Mouse (Mus musculus): ENCODE results near the gene Gpr153. TPM values are rescaled to one million over a fixed set of nuclear protein-coding genes. Genes with fewer than 3 reads are reported as not detected.

The Gpr153 gene
- polyA plus RNA-seq, 1 experiment = 40.0 TPM

DNA sequence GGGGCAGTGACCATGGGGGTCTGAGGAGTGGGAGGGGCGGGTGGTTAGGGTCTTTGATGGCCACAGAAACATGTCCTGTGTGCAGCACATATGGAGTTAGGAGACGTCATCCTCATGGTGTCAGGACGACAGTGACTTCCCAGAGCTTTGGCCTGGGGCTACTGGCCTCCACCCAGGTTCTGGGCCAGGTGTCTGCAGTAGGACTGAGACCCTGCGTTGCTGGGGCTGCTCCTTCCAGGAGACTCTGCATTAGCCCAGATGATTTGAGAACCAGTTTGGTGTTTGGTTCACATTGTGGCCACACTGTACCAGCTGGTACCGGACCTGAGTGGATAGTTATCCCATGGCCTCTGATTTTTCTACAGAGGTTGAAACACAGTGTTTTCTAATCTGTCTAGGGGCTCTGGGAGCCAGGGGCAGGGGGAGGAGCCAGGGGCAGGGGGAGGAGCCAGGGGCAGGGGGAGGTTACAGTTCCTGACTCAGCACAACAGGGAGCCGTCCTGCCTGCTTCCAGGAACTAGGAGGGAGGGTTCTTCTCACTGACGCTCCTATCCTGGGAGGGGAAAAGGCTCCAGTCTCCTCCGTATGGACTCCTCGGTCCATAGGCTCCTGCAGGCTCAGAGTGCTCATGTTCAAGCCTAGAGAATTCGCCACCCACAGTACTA, 10.4 kb upstream of the Gpr153 start:
- Histone ChIP-seq H3K4me3 (replicated peaks; ENCODE audit: extremely low read depth, low read depth, low read length) (no peak overlapping the region), H3K4me1 (ENCODE audit: control insufficient read depth, insufficient read depth, low read length) (peaks cover 4% of the 10 kb centered on the region; the same call in 1 of the 2 replicates)
- TF ChIP-seq CTCF (IDR thresholded peaks at IDR 0.05; ENCODE audit: insufficient read depth, low read length) (no peak), POLR2A (IDR thresholded peaks at IDR 0.05; ENCODE audit: borderline replicate concordance, extremely low read depth, low read depth, low read length) (no peak)
- DNase-seq = no peak
- 55% methylated on average over 10 of the region's 10 CpGs for WGBS

DNA sequence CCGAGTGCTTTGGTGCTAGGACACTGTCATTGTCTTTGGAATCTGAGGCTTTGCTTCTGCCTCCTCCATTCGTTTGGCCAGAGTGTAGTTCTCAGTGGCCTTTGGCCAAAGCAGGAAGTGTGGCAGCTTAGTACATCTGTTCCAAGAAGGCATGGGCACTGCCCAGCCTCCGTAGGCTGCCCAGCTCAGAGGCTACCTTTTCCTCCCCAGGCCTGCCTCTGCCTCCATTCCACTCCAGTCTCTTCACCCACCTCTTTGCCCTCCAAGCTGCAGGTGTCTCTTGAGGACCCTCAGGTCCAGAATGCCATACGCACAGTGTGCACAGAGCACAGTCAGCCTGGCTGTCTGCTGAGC, 9.9 kb upstream of the Gpr153 start:
- WGBS = 51% methylated on average over 4 of the region's 4 CpGs
- Histone ChIP-seq H3K4me1 (ENCODE audit: control insufficient read depth, insufficient read depth, low read length) (peaks cover 4% of the 10 kb centered on the region; the same call in 1 of the 2 replicates), H3K4me3 (replicated peaks; ENCODE audit: extremely low read depth, low read depth, low read length) (no peak overlapping the region)
- no peak for TF ChIP-seq POLR2A (IDR thresholded peaks at IDR 0.05; ENCODE audit: borderline replicate concordance, extremely low read depth, low read depth, low read length)
- DNase-seq = no peak

DNA sequence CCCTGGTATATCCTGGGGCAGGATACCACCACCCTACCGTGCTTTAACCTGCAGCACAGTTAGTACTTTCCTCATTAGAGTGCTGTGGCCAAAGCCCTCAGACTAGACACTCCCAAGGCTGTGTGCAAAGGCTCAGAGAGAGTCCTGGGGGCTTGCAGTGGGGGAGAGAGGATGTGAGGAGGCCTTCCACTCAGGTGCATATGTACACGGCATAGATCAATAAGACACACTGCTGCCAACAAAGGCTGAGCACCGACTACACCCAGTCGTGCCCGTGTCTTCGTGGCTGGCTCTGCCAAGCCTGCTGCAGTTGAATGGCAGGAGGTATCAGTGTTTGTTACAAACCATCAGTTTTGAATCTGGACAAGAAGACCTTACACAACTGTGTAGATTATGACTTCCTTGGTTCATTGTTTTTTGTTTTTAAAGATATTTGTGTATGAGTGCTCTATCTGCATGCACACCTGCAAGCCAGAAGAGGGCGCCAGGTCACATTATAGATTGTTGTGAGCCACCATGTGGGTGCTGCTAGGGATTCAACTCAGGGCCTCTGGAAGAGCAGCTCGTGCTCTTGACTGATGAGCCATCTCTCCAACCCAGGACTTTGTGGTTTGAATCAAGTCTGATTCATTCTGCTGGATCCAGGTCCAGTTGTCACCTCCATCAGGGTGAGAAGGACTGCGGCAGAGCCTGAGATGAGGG, 9.0 kb upstream of the Gpr153 start:
- no peak for DNase-seq
- WGBS = 92% methylated on average over 9 of the region's 9 CpGs
- H3K4me1 ChIP-seq (ENCODE audit: control insufficient read depth, insufficient read depth, low read length) = peaks cover 4% of the 10 kb centered on the region; the same call in 1 of the 2 replicates
- TF ChIP-seq POLR2A (IDR thresholded peaks at IDR 0.05; ENCODE audit: borderline replicate concordance, extremely low read depth, low read depth, low read length) (no peak), CTCF (IDR thresholded peaks at IDR 0.05; ENCODE audit: insufficient read depth, low read length) (0 out of 2 replicates have a peak, but pooled peaks have one; percentile 16)
- H3K4me3 ChIP-seq (replicated peaks; ENCODE audit: extremely low read depth, low read depth, low read length) = no peak overlapping the region

DNA sequence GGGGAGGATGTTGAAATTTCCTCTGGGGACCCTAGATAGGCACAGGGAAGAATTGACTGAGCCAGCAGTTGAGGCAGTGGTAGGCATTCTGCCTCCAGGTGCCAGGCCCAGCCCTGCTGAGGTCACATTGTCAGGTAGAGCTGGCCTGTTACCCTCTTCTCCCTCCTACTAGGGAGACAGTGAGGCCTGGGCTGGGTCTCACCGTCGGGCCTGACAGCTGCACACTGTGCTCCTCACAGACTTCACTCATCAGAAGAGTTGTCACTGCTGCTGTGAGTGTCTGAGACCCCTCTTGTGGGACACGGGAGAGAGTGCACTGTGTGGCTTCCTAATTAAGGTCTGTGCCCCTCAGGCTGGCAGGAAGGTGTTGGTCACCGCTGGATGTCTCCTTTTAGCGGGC, 8.2 kb upstream of the Gpr153 start:
- Histone ChIP-seq H3K4me3 (replicated peaks; ENCODE audit: extremely low read depth, low read depth, low read length) (no peak overlapping the region), H3K4me1 (ENCODE audit: control insufficient read depth, insufficient read depth, low read length) (peaks cover 4% of the 10 kb centered on the region; the same call in 1 of the 2 replicates)
- no peak for DNase-seq
- 65% methylated on average over 5 of the region's 5 CpGs for WGBS
- no peak for TF ChIP-seq CTCF (IDR thresholded peaks at IDR 0.05; ENCODE audit: insufficient read depth, low read length)
- no peak for TF ChIP-seq POLR2A (IDR thresholded peaks at IDR 0.05; ENCODE audit: borderline replicate concordance, extremely low read depth, low read depth, low read length)

DNA sequence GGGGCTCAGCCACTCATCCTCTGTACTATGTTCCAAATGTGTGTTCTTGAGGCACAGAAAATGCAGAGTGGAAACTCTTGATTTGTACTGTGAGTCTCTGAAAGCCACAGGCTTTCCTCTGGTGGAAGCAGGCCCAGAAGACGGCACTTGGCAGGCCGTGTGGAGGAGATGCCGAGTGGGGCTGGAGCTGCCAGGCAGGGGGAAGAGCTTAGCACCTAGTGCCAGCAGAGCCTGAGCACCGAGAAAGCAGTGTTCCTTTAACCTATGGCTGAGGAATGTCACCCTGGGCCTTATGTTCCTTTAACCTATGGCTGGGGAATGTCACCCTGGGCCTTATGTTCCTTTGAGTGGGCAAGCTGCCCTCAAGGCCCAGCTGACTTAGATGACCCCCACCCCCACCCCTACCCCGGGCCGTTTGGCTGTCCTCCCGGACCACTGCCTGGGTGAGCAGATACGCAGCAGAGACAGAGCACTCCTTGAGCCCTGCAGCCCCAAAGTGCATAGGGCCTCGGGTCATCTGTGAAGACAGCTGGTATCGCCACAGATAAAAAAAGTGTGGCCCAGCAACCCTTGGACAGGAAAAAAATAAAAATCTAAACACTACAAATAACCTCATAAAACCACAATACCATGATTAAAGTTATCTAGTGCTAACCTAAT, 7.7 kb upstream of the Gpr153 start:
- TF ChIP-seq POLR2A (IDR thresholded peaks at IDR 0.05; ENCODE audit: borderline replicate concordance, extremely low read depth, low read depth, low read length) = no peak
- TF ChIP-seq CTCF (IDR thresholded peaks at IDR 0.05; ENCODE audit: insufficient read depth, low read length) = no peak
- no peak for DNase-seq
- WGBS = 50% methylated on average over 10 of the region's 10 CpGs

DNA sequence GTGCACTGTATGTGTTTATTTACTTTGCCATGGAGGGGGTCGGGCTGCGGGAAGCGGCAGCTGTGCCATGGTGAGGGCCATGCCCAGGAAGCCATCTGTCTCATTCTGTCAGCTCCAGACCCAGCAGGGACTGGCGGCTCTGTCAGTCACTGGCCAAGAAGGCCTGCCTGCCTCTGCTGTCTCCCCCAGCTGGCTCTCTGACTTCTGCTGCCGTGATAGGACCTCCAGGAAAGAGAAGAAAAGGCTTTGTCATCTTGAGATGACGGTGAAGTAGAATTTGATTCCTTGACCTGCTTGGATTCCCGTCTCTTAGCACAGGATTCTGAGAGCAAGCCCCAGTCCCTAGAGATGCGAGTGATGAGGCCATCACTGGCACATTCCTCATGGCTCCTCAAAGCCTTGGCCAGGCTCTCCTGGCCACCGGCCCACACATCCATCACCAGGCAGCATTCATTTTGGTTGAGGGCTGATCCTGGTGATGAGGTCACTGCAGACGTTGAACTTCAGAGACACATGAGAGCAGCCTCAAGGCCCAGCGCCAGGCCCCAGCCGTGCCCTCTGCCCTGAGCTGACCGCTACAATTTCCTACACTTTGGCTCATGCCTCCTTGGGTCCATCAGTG, 6.2 kb upstream of the Gpr153 start:
- WGBS = 54% methylated on average over 13 of the region's 13 CpGs
- no peak for TF ChIP-seq POLR2A (IDR thresholded peaks at IDR 0.05; ENCODE audit: borderline replicate concordance, extremely low read depth, low read depth, low read length)
- no peak for TF ChIP-seq CTCF (IDR thresholded peaks at IDR 0.05; ENCODE audit: insufficient read depth, low read length)
- DNase-seq = peak; percentile 23
- Histone ChIP-seq H3K4me1 (ENCODE audit: control insufficient read depth, insufficient read depth, low read length) (peaks cover 4% of the 10 kb centered on the region; the same call in 1 of the 2 replicates), H3K4me3 (replicated peaks; ENCODE audit: extremely low read depth, low read depth, low read length) (no peak overlapping the region)

More for the DNA sequence above, 7.7 kb upstream of the Gpr153 start:
- Histone ChIP-seq H3K4me3 (replicated peaks; ENCODE audit: extremely low read depth, low read depth, low read length) (no peak overlapping the region), H3K4me1 (ENCODE audit: control insufficient read depth, insufficient read depth, low read length) (peaks cover 4% of the 10 kb centered on the region; the same call in 1 of the 2 replicates)

DNA sequence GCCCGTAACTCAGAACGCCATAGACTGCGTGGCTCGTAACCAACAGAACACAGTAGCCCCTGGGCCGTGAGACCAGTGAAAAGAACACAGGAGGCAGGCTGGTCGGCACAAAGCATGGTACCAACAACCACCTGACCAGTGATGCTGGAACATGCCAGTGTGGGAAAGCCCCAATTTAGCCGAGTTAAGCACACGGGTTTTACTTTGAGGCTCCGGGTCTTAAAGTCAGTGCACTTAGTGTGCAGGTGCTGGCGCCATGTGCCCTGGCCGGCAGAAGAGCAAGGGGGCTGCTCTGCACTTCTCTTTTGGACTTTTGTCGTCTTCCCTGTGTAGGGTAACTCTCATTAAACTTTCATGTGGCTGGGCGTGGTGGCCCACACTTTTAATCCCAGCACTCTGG, 4.1 kb upstream of the Gpr153 start:
- 94% methylated on average over 13 of the region's 13 CpGs for WGBS
- Histone ChIP-seq H3K4me3 (replicated peaks; ENCODE audit: extremely low read depth, low read depth, low read length) (no peak overlapping the region), H3K4me1 (ENCODE audit: control insufficient read depth, insufficient read depth, low read length) (no peaks in the 10 kb centered on the region)
- DNase-seq = no peak
- no peak for TF ChIP-seq CTCF (IDR thresholded peaks at IDR 0.05; ENCODE audit: insufficient read depth, low read length)
- no peak for TF ChIP-seq POLR2A (IDR thresholded peaks at IDR 0.05; ENCODE audit: borderline replicate concordance, extremely low read depth, low read depth, low read length)

DNA sequence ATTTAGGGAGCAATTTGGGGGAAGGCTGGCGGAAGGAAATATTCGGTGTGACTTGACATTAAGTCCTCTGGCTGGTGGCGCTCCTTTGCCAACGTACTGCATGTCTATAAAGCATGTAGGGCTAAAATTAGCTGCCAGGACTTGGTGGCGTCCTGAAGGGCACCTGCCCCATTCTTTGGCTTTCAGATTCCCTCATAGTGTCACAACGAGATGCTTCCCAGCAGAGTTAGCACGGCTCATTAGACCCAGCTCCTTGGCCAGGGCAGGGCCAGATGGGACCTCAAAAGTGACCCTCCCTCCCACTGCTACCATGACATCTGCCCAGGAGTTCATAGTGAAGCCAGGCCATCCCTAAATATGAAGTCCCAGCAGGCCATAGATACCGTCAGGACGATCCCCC, 3.4 kb upstream of the Gpr153 start:
- no peak for DNase-seq
- 89% methylated on average over 9 of the region's 9 CpGs for WGBS
- TF ChIP-seq POLR2A (IDR thresholded peaks at IDR 0.05; ENCODE audit: borderline replicate concordance, extremely low read depth, low read depth, low read length) (no peak), CTCF (IDR thresholded peaks at IDR 0.05; ENCODE audit: insufficient read depth, low read length) (no peak)

DNA sequence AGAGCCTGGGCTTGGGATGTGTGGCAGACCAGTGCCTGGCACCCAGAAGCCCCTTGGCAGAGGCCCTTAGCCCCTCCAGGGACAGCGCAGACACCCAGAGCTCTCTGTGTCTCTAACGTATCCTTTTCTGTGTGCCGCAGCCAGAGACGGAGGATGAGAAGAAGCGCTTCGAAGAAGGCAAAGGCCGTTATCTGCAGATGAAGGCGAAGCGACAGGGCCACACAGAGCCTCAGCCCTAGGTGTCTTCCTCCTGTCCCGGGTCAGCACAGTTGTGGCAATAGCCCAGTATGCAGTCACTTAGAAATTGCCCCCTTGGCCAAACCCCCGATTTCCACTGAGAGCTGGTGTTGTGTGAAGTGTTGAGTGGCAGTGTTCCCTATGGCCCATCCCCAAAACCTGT, 2.7 kb upstream of the Gpr153 start:
- H3K4me1 ChIP-seq (ENCODE audit: control insufficient read depth, insufficient read depth, low read length) = no peaks in the 10 kb centered on the region
- no peak for TF ChIP-seq POLR2A (IDR thresholded peaks at IDR 0.05; ENCODE audit: borderline replicate concordance, extremely low read depth, low read depth, low read length)
- 91% methylated on average over 11 of the region's 11 CpGs for WGBS
- no peak for DNase-seq
- H3K4me3 ChIP-seq (replicated peaks; ENCODE audit: extremely low read depth, low read depth, low read length) = no peak overlapping the region

More for the DNA sequence above, 3.4 kb upstream of the Gpr153 start:
- no peak overlapping the region for H3K4me3 ChIP-seq (replicated peaks; ENCODE audit: extremely low read depth, low read depth, low read length)
- H3K4me1 ChIP-seq (ENCODE audit: control insufficient read depth, insufficient read depth, low read length) = no peaks in the 10 kb centered on the region

Data from lung, adult 2 months (tissue).